Mouse (Mus musculus) gastrocnemius, postnatal 14 days (tissue): ENCODE results near the gene C2cd6. TPM values are rescaled to one million over a fixed set of nuclear protein-coding genes. Genes with fewer than 3 reads are reported as not detected.

Experiments
- total RNA-seq, 2 experiments: library from RNA; stranded (reverse); gene quantifications; 2 replicates each; pipeline ENCODE4 v1.2.3; 2021

C2cd6 gene
- total RNA-seq, 2 experiments from 2014 or later = not detected

Other genes starting within 250 kb of the C2cd6 start
- gene Trak2, start 121.5 kb downstream of the C2cd6 start, total RNA-seq = 10 to 100 TPM; 53.2 to 58.7 TPM
- 10 to 100 TPM; 78.1 to 80.1 TPM for gene Stradb, start 121.4 kb downstream of the C2cd6 start, total RNA-seq
- 1 to 10 TPM; 3.7 to 4.4 TPM for gene Tmem237, start 25.5 kb upstream of the C2cd6 start, total RNA-seq
- gene Mpp4, start 68.5 kb upstream of the C2cd6 start, total RNA-seq = not detected
- 10 to 100 TPM; 15.9 to 16.9 TPM for gene Als2, start 142.3 kb upstream of the C2cd6 start, total RNA-seq
- under 1 TPM in 1 of 2 experiments, not detected in 1; 0.18 TPM for gene Cdk15, start 162.0 kb upstream of the C2cd6 start, total RNA-seq